Mouse (Mus musculus): ENCODE data around the gene Pknox1.

DNA sequence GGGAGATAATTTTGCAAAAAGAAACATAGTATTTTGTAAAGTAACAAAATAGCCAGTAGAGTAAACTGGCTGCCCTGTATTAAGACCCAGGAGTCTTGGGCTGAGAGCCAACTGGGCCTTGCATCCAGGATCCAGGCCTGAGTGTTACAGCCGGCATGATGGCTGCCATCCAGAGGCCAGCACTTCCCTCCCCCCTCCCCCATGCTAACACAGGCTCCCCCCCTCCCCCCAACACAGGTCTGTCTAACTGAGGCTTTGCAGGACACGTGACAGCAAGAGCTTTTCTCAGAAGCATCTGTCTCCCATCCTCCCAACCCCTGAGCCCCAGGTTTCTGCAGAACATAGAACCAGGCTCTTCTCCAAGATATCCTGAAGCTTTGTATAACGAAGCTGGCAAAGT is 43.6 kb upstream of the Pknox1 start:
- TF ChIP-seq TAL1 (IDR thresholded peaks at IDR 0.05; ENCODE audit: low read length) (no peak), GATA1 (IDR thresholded peaks at IDR 0.05; ENCODE audit: low read length) (no peak)

All from erythroblast, embryonic 14.5 days (primary cell).